Mouse (Mus musculus): Measurements from ENCODE around the gene Cdh15.

Gene Cdh15

GRCm38 (mm10) chr8:122897200-122897599, 49.4 kb downstream of the Cdh15 start:
- DNase-seq: no peak

- DNase-seq: no peak
Observed at GRCm38 (mm10) chr8:122898018-122898417, 50.3 kb downstream of the Cdh15 start.

- DNase-seq: no peak
Observed at GRCm38 (mm10) chr8:122898473-122898872, 50.7 kb downstream of the Cdh15 start.

- no peak for DNase-seq
Observed at GRCm38 (mm10) chr8:122899085-122899484, 51.3 kb downstream of the Cdh15 start.

GRCm38 (mm10) chr8:122901476-122901875, 53.7 kb downstream of the Cdh15 start:
- no peak for DNase-seq

- no peak for DNase-seq
Observed at GRCm38 (mm10) chr8:122901892-122902515, 54.2 kb downstream of the Cdh15 start.

- no peak for DNase-seq
Observed at GRCm38 (mm10) chr8:122902581-122902980, 54.8 kb downstream of the Cdh15 start.

GRCm38 (mm10) chr8:122903002-122903401, 55.2 kb downstream of the Cdh15 start:
- DNase-seq: no peak

GRCm38 (mm10) chr8:122904496-122904895, 56.7 kb downstream of the Cdh15 start:
- no peak for DNase-seq

GRCm38 (mm10) chr8:122905346-122905745, 57.6 kb downstream of the Cdh15 start:
- DNase-seq: no peak

- peak; percentile 87 for DNase-seq
Observed at GRCm38 (mm10) chr8:122906463-122907021, 58.8 kb downstream of the Cdh15 start.

- DNase-seq: no peak
Observed at GRCm38 (mm10) chr8:122912150-122912549, 64.4 kb downstream of the Cdh15 start.

GRCm38 (mm10) chr8:122912871-122913270, 65.1 kb downstream of the Cdh15 start:
- DNase-seq: no peak

- peak; percentile 41 for DNase-seq
Observed at GRCm38 (mm10) chr8:122916766-122917165, 69.0 kb downstream of the Cdh15 start.

Data from thymus, postnatal 4 days (tissue).